Mouse (Mus musculus) olfactory bulb, adult 2 months (tissue): ENCODE results near the gene Tfb1m. TPM values are rescaled to one million over a fixed set of nuclear protein-coding genes. Genes with fewer than 3 reads are reported as not detected.
A peak's percentile ranks its signal among the peaks of the same experiment; 100 is the strongest.

Experiments used
- H3K27ac ChIP-seq: fragments of 200-500 bp; 2 replicates; pipeline ENCODE4 v1.5.1; 2012; ENCODE audit warnings: low read depth, low read length; ENCODE audit not compliant: insufficient read depth
- H3K4me1 ChIP-seq: fragments of 200-500 bp; 2 replicates; pipeline ENCODE4 v1.6.1; 2012; ENCODE audit warnings: low read length; ENCODE audit not compliant: control insufficient read depth, insufficient read depth
- H3K4me3 ChIP-seq: fragments of 200-500 bp; 2 replicates; pipeline ENCODE4 v1.5.1; 2012; ENCODE audit warnings: mild to moderate bottlenecking, low read depth, low read length, moderate library complexity; ENCODE audit not compliant: insufficient read depth
- CTCF ChIP-seq: fragments of 200-500 bp; IDR thresholded peaks from 2 replicates; pipeline ENCODE4 v1.5.1; 2012; ENCODE audit warnings: low read depth, mild to moderate bottlenecking, low read length, moderate library complexity; ENCODE audit not compliant: insufficient read depth
- POLR2A ChIP-seq: fragments of 200-500 bp; IDR thresholded peaks from 2 replicates; pipeline ENCODE4 v1.6.1; 2012; ENCODE audit warnings: mild to moderate bottlenecking, low read depth, low read length, moderate library complexity; ENCODE audit not compliant: insufficient read depth
- WGBS: fragments of 180-500 bp; shearing (Covaris S2); methylation state at CpG from one replicate; pipeline ENCODE4 v1.1.7; 2018; 5-methylcytosine and 5-hydroxymethylcytosine counted together
- polyA plus RNA-seq: library from polyadenylated mRNA; stranded (reverse); fragments of >200 nt; gene quantifications from 2 replicates; pipeline ENCODE4 v1.2.4, GENCODE M21; 2012; ENCODE audit warnings: low replicate concordance; ENCODE audit not compliant: missing spikeins, insufficient read depth, insufficient read length

The Tfb1m gene
- polyA plus RNA-seq, 1 experiment: not detected

- no peak overlapping the region for H3K4me3 ChIP-seq
- TF ChIP-seq POLR2A (no peak), CTCF (no peak)
- H3K27ac ChIP-seq: no peak overlapping the region; the same call in 1 of the 2 replicates
- WGBS: 50% methylated on average over 3 of the region's 3 CpGs
- peaks cover 16% of the 10 kb centered on the region for H3K4me1 ChIP-seq
Measured at GRCm38 (mm10) chr17:3529523-3529922, 28.1 kb downstream of the Tfb1m start.

- peaks cover 16% of the 10 kb centered on the region for H3K4me1 ChIP-seq
- no peak overlapping the region for H3K27ac ChIP-seq
- no peak for TF ChIP-seq CTCF
- no peak for TF ChIP-seq POLR2A
- H3K4me3 ChIP-seq: no peak overlapping the region
- 60% methylated on average over 6 of the region's 6 CpGs for WGBS
Measured at GRCm38 (mm10) chr17:3527841-3528471, 29.6 kb downstream of the Tfb1m start.

DNA sequence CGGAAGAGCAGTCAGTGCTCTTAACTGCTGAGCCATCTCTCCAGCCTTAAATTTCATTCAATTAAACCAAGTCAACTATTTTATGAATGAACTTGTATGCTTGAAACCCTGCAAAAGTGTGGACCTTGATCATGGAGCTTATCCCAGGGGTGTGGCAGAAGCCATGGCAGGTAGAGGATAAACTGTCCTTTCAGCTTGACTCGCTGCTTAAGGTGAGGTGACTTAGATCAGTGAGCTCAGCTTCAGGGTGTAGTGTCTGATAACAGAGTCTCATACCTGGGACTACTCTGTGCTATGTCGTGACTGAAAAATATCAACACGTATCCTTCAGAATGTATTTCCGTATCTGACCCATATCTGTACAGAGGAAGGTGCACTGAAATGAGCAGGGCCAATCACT lies 37.2 kb downstream of the Tfb1m start:
- TF ChIP-seq CTCF: no peak
- TF ChIP-seq POLR2A: no peak
- Histone ChIP-seq H3K27ac (no peak overlapping the region), H3K4me1 (0 out of 2 replicates have a peak, but pooled peaks cover 2% of the 10 kb centered on the region), H3K4me3 (no peak overlapping the region)
- WGBS: 93% methylated on average over 5 of the region's 5 CpGs

DNA sequence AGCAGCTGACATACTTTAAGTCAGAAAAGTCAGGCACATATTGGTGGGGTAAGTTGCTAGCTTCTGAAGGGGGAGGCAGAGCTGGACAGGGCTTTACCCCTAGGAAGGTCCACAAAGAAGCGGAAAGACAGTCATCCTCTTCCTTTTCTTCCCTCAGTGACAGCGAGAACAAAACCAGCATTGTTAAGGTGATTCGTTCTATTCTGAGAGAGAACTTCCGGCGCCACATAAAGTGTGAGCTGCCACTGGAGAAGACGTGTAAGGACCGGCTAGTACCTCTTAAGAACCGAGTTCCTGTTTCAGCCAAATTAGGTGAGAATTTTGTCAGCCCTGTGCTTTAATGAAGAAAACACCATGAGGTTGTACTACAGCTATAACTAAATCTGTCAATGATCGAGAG lies 41.2 kb downstream of the Tfb1m start:
- H3K4me1 ChIP-seq: 0 out of 2 replicates have a peak, but pooled peaks cover 2% of the 10 kb centered on the region
- WGBS: 58% methylated on average over 9 of the region's 9 CpGs
- TF ChIP-seq CTCF (no peak), POLR2A (no peak)
- H3K4me3 ChIP-seq: no peak overlapping the region
- no peak overlapping the region for H3K27ac ChIP-seq

DNA sequence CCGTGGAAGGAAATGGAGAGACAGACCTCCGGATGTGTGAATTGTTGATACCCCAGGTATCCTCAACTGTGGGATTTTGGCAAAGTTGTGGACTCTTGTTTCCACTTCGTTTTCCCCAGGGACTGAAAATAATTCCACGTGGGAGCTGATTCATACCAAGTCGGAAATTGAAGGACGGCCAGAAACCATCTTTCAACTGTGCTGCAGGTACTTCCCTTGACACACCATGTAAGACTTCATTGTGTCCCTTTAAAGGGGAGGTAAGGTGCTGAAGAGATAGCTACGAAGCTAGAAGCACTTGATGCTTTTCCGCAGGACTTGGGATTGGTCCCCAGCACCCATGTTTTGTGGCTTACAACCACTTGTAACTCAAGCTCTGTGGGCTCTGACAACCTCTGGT lies 41.7 kb downstream of the Tfb1m start:
- H3K4me1 ChIP-seq: 0 out of 2 replicates have a peak, but pooled peaks cover 2% of the 10 kb centered on the region
- H3K27ac ChIP-seq: no peak overlapping the region
- H3K4me3 ChIP-seq: no peak overlapping the region
- TF ChIP-seq POLR2A: no peak
- no peak for TF ChIP-seq CTCF
- 89% methylated on average over 8 of the region's 8 CpGs for WGBS

GRCm38 (mm10) chr17:3514316-3514715 lies 43.3 kb downstream of the Tfb1m start:
- WGBS: 88% methylated on average over 5 of the region's 5 CpGs
- Histone ChIP-seq H3K4me1 (0 out of 2 replicates have a peak, but pooled peaks cover under 1% of the 10 kb centered on the region), H3K4me3 (no peak overlapping the region), H3K27ac (no peak overlapping the region)
- TF ChIP-seq CTCF: no peak

DNA sequence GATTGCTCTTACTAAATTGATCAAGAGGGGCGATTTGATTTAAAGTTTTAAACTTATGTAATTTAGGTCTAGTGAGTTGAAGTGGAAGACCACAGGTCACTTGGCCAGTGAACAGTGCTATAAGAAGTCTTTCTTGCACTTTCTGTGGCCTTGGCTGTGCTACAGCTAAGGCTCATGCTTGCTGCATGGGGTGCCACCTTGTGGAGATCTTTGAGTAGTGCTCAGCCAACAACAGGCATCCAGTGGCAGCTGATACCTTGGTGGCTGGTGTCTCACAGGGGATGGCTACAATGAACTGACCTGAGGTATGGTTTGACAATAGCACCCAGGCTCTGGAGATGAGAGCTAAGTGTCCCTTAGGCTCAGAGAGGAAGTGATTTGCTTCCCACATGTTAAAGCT lies 47.7 kb downstream of the Tfb1m start:
- Histone ChIP-seq H3K4me1 (no peaks in the 10 kb centered on the region), H3K27ac (no peak overlapping the region), H3K4me3 (no peak overlapping the region)
- 30% methylated on average over 1 of the region's 1 CpGs for WGBS
- TF ChIP-seq POLR2A (no peak), CTCF (peak; percentile 47; the same call in 1 of the 2 replicates)

GRCm38 (mm10) chr17:3506508-3506907 lies 51.1 kb downstream of the Tfb1m start:
- TF ChIP-seq CTCF (no peak), POLR2A (no peak)
- no peak overlapping the region for H3K27ac ChIP-seq
- 79% methylated on average over 8 of the region's 8 CpGs for WGBS
- H3K4me1 ChIP-seq: peaks cover 6% of the 10 kb centered on the region; the same call in 1 of the 2 replicates
- H3K4me3 ChIP-seq: no peak overlapping the region

DNA sequence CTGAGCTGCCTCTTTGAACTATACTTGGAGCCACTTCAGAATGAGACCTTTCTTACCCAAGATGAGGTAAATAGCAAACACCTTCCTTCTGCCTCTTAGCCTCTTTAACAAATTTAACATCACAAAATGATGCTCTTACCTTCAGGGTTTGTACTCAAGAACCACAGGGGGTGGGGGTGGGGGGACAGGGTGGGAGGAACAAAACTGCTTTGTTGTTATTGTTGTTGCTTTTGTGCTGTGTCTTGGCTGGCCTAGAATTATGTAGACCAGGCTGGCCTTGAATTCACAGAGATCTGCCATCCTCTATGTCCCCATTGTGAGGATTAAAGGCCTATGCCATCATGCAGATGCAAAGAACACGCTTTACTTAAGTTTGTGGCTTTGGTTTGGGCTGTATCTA lies 51.9 kb downstream of the Tfb1m start:
- H3K4me1 ChIP-seq: peaks cover 6% of the 10 kb centered on the region; the same call in 1 of the 2 replicates
- TF ChIP-seq POLR2A: no peak
- 86% methylated on average over 1 of the region's 1 CpGs for WGBS
- H3K4me3 ChIP-seq: no peak overlapping the region
- no peak overlapping the region for H3K27ac ChIP-seq

DNA sequence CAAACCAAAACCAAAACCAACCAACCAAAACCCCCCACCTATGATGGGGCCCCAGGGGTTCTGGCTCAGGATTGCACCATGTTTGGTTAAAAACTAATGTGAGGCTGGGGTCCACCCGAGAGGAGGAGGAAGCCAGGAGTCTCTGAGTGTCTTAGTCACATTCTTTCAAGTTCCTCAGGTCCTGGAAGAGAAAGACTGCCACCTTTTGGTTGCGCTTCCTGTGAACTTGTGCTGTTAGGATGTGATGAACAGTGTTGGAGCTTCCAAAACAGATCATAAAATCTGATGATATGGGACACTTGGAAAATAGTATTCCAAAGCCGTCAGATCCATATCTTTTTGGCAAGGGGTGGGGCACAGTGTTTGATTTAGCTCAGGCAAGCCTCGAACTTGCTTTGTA lies 56.6 kb downstream of the Tfb1m start:
- TF ChIP-seq CTCF (no peak), POLR2A (no peak)
- Histone ChIP-seq H3K4me3 (no peak overlapping the region), H3K27ac (no peak overlapping the region), H3K4me1 (peaks cover 14% of the 10 kb centered on the region)
- WGBS: 67% methylated on average over 4 of the region's 4 CpGs

DNA sequence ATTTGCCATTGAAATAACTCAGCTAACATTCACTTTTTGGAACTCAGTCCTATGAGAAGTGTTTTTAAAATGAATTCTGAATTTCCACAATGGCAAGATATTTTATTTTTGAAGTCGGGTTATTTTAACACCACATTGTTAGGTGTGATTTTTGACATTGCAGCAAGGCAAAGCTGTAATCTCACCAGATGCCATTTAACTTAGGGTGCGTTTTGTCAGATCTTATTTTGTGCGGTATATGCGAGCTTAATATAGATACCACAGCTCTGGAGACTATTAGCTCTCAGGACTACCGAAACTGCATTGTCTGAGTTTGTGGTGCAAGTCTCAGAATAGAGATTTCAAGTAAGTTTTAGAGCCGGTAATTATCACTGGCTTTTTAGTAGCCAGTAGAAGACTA lies 57.5 kb downstream of the Tfb1m start:
- TF ChIP-seq CTCF (no peak), POLR2A (no peak)
- H3K4me1 ChIP-seq: peaks cover 19% of the 10 kb centered on the region
- H3K4me3 ChIP-seq: no peak overlapping the region
- no peak overlapping the region for H3K27ac ChIP-seq
- WGBS: 53% methylated on average over 6 of the region's 6 CpGs
